ENCODE assay signal across 8 mouse cellular contexts in genomic region chr2:181496831-181497547, GRCm38 (mm10). TPM values are rescaled to one million over a fixed set of nuclear protein-coding genes. Genes with fewer than 3 reads are reported as not detected.
A peak's percentile ranks its signal among the peaks of the same experiment; 100 is the strongest.
DNase-seq lines count a peak whose midpoint lies in the region; ATAC-seq lines count a peak whose summit lies in the region.

Gene Tpd52l2 (plus strand): TSS chr2:181497142.

- H3K4me1 ChIP-seq in hindbrain, embryonic 12.5 days = peaks cover 16% of the 10 kb centered on the region

- H3K9me3 ChIP-seq in hindbrain, embryonic 12.5 days (replicated peaks) = no peaks in the 10 kb centered on the region

- under 1% methylated on average over 46 of the region's 46 CpGs for WGBS in hindbrain, embryonic 12.5 days

- H3K36me3 ChIP-seq in hindbrain, embryonic 12.5 days = peaks cover 21% of the 10 kb centered on the region

- peak within 1 kb of the TSS; percentile 99 for H3K4me2 ChIP-seq in hindbrain, embryonic 12.5 days (replicated peaks)

- peak; percentile 98 for ATAC-seq in hindbrain, embryonic 12.5 days (ENCODE audit: low FRiP score)

- peak within 1 kb of the TSS; percentile 85 for H3K9ac ChIP-seq in hindbrain, embryonic 12.5 days

- H3K27ac ChIP-seq in hindbrain, embryonic 12.5 days = peak within 1 kb of the TSS; percentile 82

- DNase-seq in NIH3T3 (ENCODE audit: low read depth) = peak; percentile 99
- DNase-seq in cerebellum, postnatal 10 days = peak; percentile 95 to 97
- DNase-seq in frontal cortex, postnatal 10 days (ENCODE audit: low spot score in 2 of 2) = peak; percentile 90
- peak; percentile 85 to 95 for DNase-seq in layer of hippocampus, postnatal 14 days (ENCODE audit: low spot score in 2 of 2)
- DNase-seq in lung, postnatal 14 days = peak; percentile 93
- peak; percentile 84 for DNase-seq in retina, adult 2 months (ENCODE audit: low read depth, low spot score)
- peak; percentile 86 to 90 for DNase-seq in thymus, postnatal 36 days

- peak within 1 kb of the TSS; percentile 75 for H3K4me3 ChIP-seq in hindbrain, embryonic 12.5 days

- H3K27me3 ChIP-seq in hindbrain, embryonic 12.5 days = no peaks in the 10 kb centered on the region

RNA-seq across cellular contexts. Expression of gene Tpd52l2, which starts in this region (rescaled TPM):
- polyA plus RNA-seq in hindbrain, embryonic 12.5 days (2016; fragmentation: Nextera tagmentation; extraction: Ambion mirVana) = 120 and 121 TPM in 2 replicates
- total RNA-seq in layer of hippocampus, postnatal 14 days (2021) = 10 to 100 TPM; 74.8 to 76.4 TPM

Comparison
In these comparisons a context has a peak if more than half of its experiments do, and no peak if none do; other contexts are left out.
1. Peak in every context shown above with its lines: DNase-seq, ATAC-seq, H3K4me3 ChIP-seq and H3K27ac ChIP-seq.